Mouse (Mus musculus): Measurements from ENCODE around the gene Ltf. TPM values are rescaled to one million over a fixed set of nuclear protein-coding genes. Genes with fewer than 3 reads are reported as not detected.

Gene Ltf
- total and polyA plus RNA-seq, 3 experiments = 0.11 TPM; not detected in 2

GRCm38 (mm10) chr9:111006544-111006943 lies 12.5 kb upstream of the Ltf start:
- Histone ChIP-seq H3K27me3 (ENCODE audit: control insufficient read depth in 1 of 2, insufficient read depth in 2 of 2, low read length in 2 of 2) (peaks cover 0 to 5% of the 10 kb centered on the region in 2 experiments; a peak in 3 of 4 replicates), H3K9me3 (replicated peaks; ENCODE audit: insufficient read depth, low read length) (no peaks in the 10 kb centered on the region), H3K36me3 (ENCODE audit: control insufficient read depth in 1 of 2, insufficient read depth in 2 of 2, low read length in 2 of 2) (no peaks in the 10 kb centered on the region), H3K27ac (ENCODE audit: control insufficient read depth, low read depth, low read length) (no peak overlapping the region), H3K79me2 (ENCODE audit: control insufficient read depth, insufficient read depth, low read length, poor library complexity) (no peaks in the 10 kb centered on the region), H3K4me1 (ENCODE audit: control insufficient read depth in 1 of 2, insufficient read depth in 2 of 2, low read length in 2 of 2) (no peaks in the 10 kb centered on the region), H3K9ac (ENCODE audit: control insufficient read depth, low read depth, low read length, poor library complexity, severe bottlenecking) (no peak overlapping the region), H3K4me3 (ENCODE audit: control insufficient read depth in 1 of 2, insufficient read depth in 1 of 2, low read depth in 2 of 2, low read length in 2 of 2) (no peak overlapping the region)
- no peak for DNase-seq (ENCODE audit: low read depth, low spot score)
- no peak for TF ChIP-seq SIN3A (IDR thresholded peaks at IDR 0.05; ENCODE audit: low read length)
- no peak for TF ChIP-seq NELFE (IDR thresholded peaks at IDR 0.05; ENCODE audit: low read depth, low read length)
- no peak for TF ChIP-seq MAZ (IDR thresholded peaks at IDR 0.05; ENCODE audit: low read depth, low read length)
- TF ChIP-seq MYB (IDR thresholded peaks at IDR 0.05; ENCODE audit: low read depth, low read length) = no peak
- no peak for TF ChIP-seq USF2 (IDR thresholded peaks at IDR 0.05; ENCODE audit: borderline replicate concordance in 1 of 2, insufficient read depth in 1 of 2, low read depth in 1 of 2, low read length in 2 of 2)
- no peak for TF ChIP-seq UBTF (IDR thresholded peaks at IDR 0.05; ENCODE audit: borderline replicate concordance, insufficient read depth, low read depth, low read length)
- TF ChIP-seq POLR2AphosphoS2 (IDR thresholded peaks at IDR 0.05; ENCODE audit: low read length) = no peak
- TF ChIP-seq BHLHE40 (IDR thresholded peaks at IDR 0.05; ENCODE audit: borderline replicate concordance, low read depth, low read length) = no peak
- no peak for TF ChIP-seq MAX (IDR thresholded peaks at IDR 0.05; ENCODE audit: low read length)
- TF ChIP-seq TBP (IDR thresholded peaks at IDR 0.05; ENCODE audit: low read depth, low read length) = no peak
- TF ChIP-seq ELF1 (IDR thresholded peaks at IDR 0.05; ENCODE audit: low read depth, low read length) = no peak
- TF ChIP-seq GATA1 (IDR thresholded peaks at IDR 0.05; ENCODE audit: low read depth, low read length) = no peak
- no peak for TF ChIP-seq MAFK (IDR thresholded peaks at IDR 0.05; ENCODE audit: borderline replicate concordance, low read depth, low read length)
- TF ChIP-seq MEF2A (IDR thresholded peaks at IDR 0.05; ENCODE audit: extremely low read depth, insufficient replicate concordance, low read depth, low read length, poor library complexity, severe bottlenecking) = no peak
- TF ChIP-seq SMC3 (IDR thresholded peaks at IDR 0.05; ENCODE audit: low read depth, low read length) = no peak
- TF ChIP-seq RAD21 (IDR thresholded peaks at IDR 0.05; ENCODE audit: low read depth, low read length) = no peak

GRCm38 (mm10) chr9:111009763-111010162 lies 9.3 kb upstream of the Ltf start:
- no peak for DNase-seq (ENCODE audit: low read depth, low spot score)
- H3K36me3 ChIP-seq (ENCODE audit: control insufficient read depth in 1 of 2, insufficient read depth in 2 of 2, low read length in 2 of 2) = no peaks in the 10 kb centered on the region
- peaks cover 0 to 2% of the 10 kb centered on the region in 2 experiments; a peak in 1 of 4 replicates for H3K27me3 ChIP-seq (ENCODE audit: control insufficient read depth in 1 of 2, insufficient read depth in 2 of 2, low read length in 2 of 2)
- TF ChIP-seq ZNF384 (IDR thresholded peaks at IDR 0.05; ENCODE audit: low read depth, low read length) = no peak
- TF ChIP-seq ETS1 (IDR thresholded peaks at IDR 0.05; ENCODE audit: low read depth, low read length) = no peak
- no peak for TF ChIP-seq ZC3H11A (IDR thresholded peaks at IDR 0.05; ENCODE audit: low read depth, low read length)
- TF ChIP-seq GABPA (IDR thresholded peaks at IDR 0.05; ENCODE audit: low read depth, low read length) = no peak
- no peak for TF ChIP-seq E2F4 (IDR thresholded peaks at IDR 0.05; ENCODE audit: borderline replicate concordance, low read depth, low read length)
- no peak for TF ChIP-seq ZKSCAN1 (IDR thresholded peaks at IDR 0.05; ENCODE audit: low read depth, low read length)
- TF ChIP-seq SMC3 (IDR thresholded peaks at IDR 0.05; ENCODE audit: low read depth, low read length) = no peak
- no peak for TF ChIP-seq MXI1 (IDR thresholded peaks at IDR 0.05; ENCODE audit: low read depth, low read length)
- no peak for TF ChIP-seq RAD21 (IDR thresholded peaks at IDR 0.05; ENCODE audit: low read depth, low read length)
- TF ChIP-seq TCF12 (IDR thresholded peaks at IDR 0.05; ENCODE audit: low read depth, low read length) = no peak
- no peak for TF ChIP-seq JUND (IDR thresholded peaks at IDR 0.05; ENCODE audit: low read depth, low read length)
- TF ChIP-seq MYC (IDR thresholded peaks at IDR 0.05; ENCODE audit: low read depth, low read length) = no peak
- TF ChIP-seq ELF1 (IDR thresholded peaks at IDR 0.05; ENCODE audit: low read depth, low read length) = no peak
- TF ChIP-seq MAFK (IDR thresholded peaks at IDR 0.05; ENCODE audit: borderline replicate concordance, low read depth, low read length) = no peak
- TF ChIP-seq GATA1 (IDR thresholded peaks at IDR 0.05; ENCODE audit: low read depth, low read length) = no peak
- no peak for TF ChIP-seq MAZ (IDR thresholded peaks at IDR 0.05; ENCODE audit: low read depth, low read length)
- no peak for TF ChIP-seq POLR2AphosphoS5 (IDR thresholded peaks at IDR 0.05; ENCODE audit: borderline replicate concordance, low read depth, low read length)
- no peaks in the 10 kb centered on the region for H3K79me2 ChIP-seq (ENCODE audit: control insufficient read depth, insufficient read depth, low read length, poor library complexity)
- H3K9ac ChIP-seq (ENCODE audit: control insufficient read depth, low read depth, low read length, poor library complexity, severe bottlenecking) = no peak overlapping the region
- H3K4me1 ChIP-seq (ENCODE audit: control insufficient read depth in 1 of 2, insufficient read depth in 2 of 2, low read length in 2 of 2) = no peaks in the 10 kb centered on the region
- H3K27ac ChIP-seq (ENCODE audit: control insufficient read depth, low read depth, low read length) = no peak overlapping the region
- H3K4me3 ChIP-seq (ENCODE audit: control insufficient read depth in 1 of 2, insufficient read depth in 1 of 2, low read depth in 2 of 2, low read length in 2 of 2) = no peak overlapping the region
- H3K9me3 ChIP-seq (replicated peaks; ENCODE audit: insufficient read depth, low read length) = no peaks in the 10 kb centered on the region

Measured in MEL (cell line).